Mouse (Mus musculus) stomach, postnatal 0 days (tissue): Measurements from ENCODE around the gene Cers6.

Source experiments
- CTCF ChIP-seq: IDR thresholded peaks from 2 replicates; pipeline ENCODE4 v1.5.1; 2016; ENCODE audit warnings: antibody characterized with exemption, low read depth, mild to moderate bottlenecking, moderate library complexity
- EP300 ChIP-seq: optimal IDR thresholded peaks from 2 replicates; pipeline ENCODE3; 2016; ENCODE audit warnings: antibody characterized with exemption

DNA sequence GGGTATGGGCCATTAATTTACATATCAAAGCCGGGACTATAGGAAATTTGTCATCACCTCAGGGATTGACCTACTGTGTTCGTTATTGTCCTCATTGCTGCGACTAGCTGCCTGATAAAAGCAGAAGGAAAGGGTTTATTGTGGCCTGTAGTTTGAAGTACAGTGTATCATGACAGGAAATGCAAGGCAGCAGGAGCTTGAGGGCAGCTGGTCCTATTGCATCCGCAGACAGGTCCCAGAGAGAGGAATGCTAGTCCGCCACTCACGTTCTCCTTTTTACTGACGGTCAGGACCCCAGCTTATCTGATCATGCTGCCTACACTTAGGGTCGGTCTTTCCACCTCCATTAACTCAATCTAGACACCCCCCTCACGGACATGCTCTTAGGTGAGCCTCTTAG lies 273.7 kb downstream of the Cers6 start:
- TF ChIP-seq CTCF (no peak), EP300 (no peak)
